Mouse (Mus musculus) brain, adult 2 months (tissue): ENCODE measurements around the gene Trim46.

Experiments
- DNase-seq: peaks from one replicate; pipeline ENCODE4 v3.0.0; 2011; ENCODE audit warnings: low read depth, low spot score

Gene Trim46

DNA sequence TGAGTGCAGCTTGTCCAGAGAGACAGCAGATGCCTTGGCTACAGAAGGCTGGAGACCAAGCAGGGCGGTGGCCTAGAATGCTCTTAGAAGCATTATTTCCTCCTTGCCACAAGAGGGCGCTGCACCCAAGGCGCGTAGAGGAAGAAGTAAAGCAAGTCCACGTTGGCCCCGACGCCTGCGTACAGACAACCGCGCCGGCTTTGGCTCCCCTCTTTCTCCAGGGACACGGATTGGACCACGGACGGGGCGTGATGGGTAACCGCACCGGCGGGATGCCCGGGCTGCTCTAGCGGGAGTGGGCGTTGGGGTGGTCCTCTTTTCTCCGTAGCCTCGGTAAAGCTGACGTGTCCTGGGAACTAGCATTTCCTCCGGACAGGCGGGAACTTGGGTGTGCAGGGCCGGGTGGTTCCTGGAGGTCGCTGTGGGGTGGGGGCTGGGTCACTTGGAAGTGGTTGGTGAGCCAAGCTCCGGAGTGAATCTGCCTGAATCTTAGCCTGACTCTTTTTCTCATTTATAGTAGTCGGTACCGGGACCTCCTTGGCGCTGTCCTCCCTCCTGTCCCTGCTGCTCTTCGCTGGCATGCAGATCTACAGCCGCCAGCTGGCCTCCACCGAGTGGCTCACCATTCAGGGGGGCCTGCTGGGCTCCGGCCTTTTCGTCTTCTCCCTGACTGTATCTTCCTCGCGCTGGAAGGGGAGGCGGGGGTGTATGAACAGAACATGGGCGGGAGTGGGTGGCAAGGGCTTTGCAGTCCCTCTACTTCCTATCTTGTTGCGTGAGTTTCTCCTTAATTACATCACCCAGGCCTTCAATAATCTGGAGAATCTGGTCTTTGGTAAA, at the start of gene Trim46:
TSS of gene Trim46 (minus strand) at position 49 of the 840 bp plus-strand sequence.
- peak; percentile 98 for DNase-seq

DNA sequence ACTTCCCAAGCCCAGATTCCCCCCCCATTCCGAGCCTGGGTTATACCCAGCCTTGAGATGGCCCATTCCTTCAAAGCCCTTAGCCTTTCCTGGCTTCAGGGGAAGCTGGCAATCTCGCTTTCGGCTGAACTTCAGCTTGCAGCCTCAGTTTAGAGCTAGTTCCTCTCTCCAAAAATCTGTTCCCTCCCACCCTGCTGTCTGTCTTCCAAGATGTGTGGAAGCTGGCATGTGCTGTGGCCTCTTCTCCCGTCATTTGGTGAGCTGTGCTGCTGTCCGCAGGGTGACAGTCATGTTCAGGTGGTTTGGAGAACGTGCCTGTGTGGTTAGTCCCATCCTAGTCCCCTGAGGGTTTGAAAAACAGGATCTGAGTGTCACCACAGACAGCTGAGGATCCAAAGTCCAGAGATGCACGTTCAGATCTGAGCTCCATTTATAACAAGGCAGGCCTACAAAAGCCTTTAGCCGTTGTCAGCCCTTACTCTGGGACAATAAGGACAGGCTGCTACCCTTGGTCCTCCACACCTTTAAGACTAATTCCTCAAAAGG, 49.6 kb upstream of the Trim46 start:
- DNase-seq, result no peak

DNA sequence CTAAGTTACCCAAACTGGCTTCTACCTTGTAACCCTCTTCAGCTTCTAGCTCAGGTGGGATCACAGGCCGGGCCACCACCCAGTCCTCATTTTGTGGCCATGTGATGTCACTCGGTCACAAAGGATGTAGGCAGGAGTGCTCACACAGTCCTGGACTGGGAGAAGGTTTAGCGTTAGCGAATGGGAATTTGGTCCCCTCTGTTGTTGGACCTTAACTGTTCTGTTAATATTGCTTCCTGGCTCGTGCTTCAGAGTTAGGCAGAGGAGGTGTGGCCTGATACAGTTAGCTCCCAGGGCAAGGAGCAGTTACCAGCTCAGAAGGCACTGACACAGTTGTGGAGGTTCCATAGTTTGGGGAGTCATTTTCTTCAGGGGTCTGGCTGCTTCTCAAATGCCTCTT, 48.1 kb upstream of the Trim46 start:
- DNase-seq, result no peak

DNA sequence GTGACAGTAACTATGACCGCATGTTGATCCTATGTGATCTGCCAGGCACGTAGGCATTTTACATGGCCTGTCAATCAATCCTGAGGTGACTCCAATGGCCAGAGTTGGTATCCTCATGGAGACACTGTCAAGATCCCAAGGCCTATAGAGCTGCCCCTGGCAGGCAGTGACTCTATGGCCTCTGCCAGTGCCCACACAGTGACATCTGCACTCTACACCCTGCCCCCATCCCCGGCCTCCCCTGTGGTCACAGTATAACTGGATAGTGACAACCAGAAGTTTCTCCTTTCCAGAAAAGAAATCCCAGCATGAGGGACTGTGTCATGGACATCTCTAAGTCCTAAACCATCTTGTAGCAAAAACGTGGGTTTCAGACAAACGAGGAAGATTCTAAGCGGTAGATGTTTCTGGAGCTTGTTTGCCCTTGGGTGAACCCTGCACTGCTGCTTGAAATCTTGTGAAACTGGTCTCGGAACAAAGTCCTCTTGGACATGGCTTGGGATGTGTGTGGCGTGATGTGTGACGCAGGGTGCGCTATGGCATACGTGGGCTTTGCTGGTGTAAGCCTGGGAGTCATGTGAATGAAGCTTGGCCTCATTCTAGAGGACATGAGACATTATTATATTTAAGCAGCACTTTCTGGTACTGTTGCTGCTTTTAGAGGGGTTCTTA, 47.3 kb upstream of the Trim46 start:
- DNase-seq, result no peak

DNA sequence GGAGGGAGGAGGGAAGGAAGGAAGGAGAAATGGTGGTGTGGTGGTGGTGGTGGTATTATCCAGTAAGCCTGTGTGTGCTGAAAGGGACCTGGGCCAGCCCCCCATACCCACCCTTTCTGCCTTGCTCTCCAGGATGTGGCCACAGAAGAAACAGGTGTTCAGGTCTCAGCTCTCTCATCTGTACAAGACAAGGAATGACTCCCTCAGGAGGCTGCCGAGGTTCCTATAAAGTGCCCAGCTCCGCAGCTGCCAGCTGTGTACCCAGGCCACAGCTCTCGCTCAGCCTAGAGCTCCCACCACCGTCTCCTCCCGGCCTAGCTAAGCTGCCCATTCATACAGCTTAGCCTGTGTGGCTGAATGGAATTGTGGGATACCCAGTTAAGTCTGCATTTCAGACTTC, 46.2 kb upstream of the Trim46 start:
- no peak for DNase-seq

DNA sequence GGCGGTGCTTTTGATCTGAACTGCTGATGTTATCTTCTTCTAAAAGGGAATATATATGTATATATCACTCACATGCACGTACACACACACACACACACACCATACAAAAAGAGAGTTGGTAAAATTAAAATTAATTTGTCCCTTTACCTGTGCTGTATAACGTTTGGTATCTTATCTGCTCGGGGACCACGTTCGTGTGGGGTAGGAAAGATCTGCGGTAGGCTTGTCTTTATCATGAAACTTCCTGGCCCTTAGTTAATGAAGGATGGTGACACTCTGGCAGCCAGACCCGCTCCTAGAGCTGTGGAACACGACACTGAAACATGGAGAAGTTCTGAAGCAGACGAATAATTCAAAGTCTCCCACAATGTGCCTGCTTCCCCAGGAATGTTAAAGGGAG, 45.8 kb upstream of the Trim46 start:
- DNase-seq, result no peak

DNA sequence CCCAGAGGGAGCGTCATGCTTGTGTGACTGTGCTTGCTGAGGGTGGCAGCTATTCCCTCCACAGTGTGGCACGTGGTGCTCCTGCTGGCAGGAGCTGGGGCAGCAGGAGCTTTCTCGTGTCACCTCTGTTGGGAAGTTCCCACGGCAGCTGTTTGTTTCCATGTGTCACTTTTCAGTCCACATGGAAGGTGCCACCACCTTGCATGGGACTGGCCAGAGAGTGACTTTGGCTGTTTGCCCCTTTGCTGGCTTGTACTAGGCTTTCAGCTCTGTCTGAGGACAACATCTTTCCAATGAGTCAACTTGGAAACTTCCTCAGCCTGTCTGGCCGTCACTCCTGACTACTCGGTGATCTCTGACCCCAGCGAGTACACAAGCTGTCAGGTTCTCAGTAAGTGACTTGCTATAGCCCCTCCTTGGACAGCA, 42.4 kb upstream of the Trim46 start:
- DNase-seq, result peak; percentile 47

DNA sequence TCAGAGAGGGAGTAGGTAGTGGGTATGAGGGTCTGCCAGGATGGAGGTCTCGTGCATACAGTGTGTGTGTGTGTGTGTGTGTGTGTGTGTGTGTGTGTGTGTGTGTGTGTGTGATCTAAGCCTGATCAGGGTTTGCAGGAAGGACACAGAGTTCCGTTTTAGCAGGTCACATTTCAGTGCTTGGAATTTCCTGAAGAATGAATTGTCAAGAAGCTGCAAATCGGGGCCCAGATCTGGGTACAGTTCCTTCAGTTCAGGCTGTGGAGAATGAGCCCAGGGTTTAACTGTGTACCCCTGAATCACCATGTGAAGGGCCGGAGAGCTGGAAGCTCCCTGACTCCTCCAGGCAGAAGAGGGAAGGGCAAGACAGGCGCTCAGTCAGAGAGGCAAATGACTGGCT, 41.2 kb upstream of the Trim46 start:
- DNase-seq, result no peak

DNA sequence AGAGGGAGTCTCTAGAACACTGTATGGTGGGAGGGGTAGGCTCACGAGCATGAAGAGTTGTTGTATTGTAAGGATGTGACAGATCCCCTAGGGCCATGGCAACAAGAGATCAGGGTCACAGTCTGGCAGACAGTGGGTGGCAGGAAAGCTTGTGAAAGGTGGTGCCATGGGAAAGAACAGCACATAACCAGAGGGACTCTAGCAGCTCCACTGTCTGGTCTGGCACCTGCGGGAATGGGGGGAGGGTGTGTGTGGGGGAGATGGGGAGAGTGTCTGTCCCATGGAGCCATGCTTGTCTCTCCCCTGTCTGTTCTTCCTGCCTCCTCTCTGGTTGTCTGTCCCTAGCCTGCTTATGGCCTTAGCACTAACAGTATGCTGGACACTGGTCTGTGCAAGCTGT, 39.4 kb upstream of the Trim46 start:
- DNase-seq, result no peak

DNA sequence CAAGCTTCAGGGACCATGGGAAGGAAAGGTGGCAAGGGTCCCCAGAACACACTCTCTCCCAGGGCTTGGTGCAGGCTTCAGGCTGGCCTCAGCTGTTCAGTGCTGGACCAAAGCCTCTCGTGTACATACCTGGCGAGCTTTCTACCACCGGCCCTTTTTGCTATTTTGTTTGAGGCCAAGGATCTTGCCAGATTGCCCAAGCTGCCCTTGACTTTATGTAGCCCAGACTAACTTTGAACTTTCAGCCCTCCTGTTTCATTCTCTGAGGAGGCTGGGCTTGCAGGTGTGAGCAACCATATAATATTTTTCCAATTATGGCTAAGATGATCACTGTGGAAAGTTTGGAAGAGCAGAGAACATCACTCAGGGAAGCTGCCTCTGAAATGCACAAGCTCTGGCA, 38.2 kb upstream of the Trim46 start:
- no peak for DNase-seq

DNA sequence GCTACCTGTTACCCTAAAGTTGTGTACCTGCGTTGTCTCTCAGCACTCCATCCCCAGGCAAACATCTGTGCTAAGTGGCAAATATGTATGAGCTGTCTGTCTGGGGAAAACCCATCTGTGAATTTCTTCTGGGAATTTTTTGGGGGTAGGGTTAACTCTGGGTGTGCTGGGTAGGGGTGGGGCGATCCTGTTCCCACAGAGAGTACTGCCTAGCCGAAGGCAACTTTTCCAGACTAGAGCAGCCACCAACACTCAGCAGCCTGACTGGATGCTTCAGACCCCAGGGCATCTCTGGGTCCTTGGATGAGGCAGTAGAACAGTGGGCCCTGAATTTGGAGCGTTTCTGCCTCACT, 36.2 kb upstream of the Trim46 start:
- DNase-seq, result no peak

DNA sequence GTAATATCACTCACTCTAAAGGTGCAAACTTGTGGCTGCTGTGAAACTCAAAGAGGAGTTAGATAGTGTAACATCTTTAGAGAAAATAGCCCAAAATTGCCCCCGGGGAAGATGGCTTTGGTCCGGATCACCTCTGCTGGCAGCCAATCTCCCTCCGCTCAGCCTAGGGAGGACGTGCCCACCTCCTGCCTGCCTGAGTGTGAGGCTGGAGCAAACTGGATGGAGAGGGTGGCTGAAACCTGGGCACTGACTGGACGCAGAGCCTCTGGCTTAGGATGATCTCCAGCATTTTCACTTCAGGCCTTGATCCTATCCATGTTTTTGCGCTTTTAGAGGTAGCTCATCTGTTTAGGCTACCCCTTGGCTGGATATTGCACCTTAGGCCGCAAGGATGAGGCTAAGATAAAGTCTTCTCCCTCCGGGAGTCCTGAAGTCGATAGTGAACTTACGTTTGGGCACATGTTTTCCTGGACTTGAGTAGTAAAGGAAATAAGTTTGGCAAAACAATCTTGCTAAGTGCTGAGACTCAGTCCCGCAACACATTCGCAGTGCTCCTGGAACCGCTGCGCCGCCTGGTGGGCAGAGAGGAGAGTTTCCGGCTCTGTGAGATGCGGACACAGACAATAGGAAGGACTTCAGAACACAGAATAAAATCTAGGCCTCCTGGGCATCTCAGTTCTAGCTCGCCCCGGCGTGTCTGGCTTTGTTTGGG, 35.6 kb upstream of the Trim46 start:
- DNase-seq, result peak; percentile 90

DNA sequence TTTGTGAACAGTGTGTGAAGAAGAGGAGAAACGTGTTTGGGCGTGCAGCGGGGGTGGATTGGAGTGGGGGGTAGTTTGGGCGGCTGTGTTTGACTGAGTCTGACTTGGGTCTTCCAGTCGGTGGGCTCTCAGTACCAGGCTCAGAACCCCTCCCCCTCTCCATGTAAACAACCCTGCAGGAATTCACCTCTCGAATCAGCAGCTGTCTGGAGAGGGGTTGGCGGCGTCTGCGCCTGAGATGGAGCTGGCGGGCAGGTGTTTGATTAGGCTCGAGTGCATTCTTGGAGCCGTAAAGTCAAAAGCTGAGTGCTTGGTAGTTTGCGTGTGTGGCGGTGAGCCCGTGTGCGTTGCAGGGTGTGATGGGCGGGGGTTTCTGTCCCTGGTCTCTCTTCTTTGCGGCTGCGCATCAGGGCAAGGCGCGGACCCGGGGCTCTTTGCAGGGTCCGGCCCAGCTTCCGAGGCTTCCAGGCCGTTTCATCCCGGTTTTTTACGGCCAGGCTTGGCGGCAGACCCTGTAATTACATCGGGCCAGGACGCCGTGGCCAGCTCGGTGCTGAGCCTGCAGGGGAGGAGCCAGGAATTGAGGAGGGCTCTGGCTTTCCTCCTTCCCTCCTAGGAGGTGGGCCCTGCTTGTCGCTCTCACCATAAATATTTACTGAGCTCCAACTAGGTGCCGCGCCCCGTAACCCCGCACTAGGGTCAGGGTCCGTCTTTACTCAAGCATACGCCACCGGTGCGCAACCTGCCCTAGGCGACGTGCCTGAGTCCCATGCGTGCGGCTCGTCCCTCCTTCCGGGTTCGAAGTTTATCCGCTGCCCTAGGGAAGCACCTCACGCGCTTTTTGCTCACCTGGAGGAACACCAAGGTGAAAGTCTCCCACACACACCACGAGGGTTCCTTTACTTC, 34.8 kb upstream of the Trim46 start, which contains the start of gene Efna1:
TSS of gene Efna1 (minus strand) at position 537 of the 906 bp plus-strand sequence.
- DNase-seq, result peak; percentile 69

DNA sequence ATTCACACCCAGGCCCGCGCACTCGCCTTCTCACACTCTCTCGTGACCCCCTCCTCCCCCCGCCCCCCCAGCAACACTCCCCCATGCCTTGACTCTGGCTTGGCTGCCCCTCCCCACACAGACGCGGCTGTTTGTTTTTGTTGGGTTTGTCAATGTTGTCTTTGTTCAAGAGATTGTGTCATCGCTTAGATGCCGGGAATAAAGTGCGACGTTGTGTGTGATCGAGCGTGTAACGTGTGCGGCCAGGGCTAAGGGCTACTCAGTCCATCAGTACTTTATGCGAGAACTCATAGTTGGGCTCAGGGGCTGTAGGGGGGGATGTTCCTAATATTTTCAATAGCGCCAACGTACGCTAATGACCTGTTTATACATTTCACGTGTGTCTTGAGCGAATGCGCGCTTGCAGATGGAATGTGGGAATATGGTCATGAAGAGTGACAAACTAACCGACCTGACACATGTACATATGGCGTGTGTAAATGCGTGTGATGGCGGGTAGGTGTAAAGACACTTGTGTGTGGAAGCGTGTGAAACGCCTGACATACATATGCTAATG, 34.0 kb upstream of the Trim46 start:
- peak; percentile 89 for DNase-seq

DNA sequence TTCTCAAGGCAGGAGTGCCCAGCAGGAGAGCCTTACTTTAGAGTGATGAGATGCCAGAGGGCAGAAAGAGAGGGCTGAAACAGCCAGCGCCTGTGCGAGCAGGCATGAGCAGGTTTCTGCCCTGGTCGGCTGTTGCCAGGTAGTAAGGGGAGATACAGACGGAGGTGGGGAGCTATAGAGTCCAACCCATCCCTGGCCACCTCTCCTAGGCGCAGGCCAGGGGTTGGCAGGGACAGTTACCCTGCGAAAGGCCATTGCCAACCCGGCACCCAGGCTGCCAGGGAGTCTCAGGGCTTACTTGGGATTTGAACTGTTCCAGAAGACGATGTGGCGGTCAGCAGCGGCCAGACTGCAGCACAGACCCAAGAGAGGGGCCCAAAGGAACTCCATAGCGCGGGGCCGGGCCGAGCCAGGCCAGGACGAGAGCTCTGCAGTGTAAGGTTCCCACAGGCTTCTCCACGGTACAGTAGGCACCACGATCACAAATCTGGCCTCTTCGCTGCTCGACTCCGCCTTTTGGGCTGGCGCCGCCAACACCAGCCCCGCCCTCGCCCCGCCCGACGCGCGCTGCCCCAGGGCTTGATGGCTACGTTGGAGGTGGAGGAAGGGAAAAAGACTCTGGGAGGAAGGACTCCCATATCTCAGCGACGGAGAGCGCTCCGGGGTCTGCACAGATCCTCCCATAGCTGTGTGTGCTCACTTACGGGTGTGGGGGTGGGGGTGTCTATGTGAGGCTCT, 33.2 kb upstream of the Trim46 start:
- peak; percentile 95 for DNase-seq

DNA sequence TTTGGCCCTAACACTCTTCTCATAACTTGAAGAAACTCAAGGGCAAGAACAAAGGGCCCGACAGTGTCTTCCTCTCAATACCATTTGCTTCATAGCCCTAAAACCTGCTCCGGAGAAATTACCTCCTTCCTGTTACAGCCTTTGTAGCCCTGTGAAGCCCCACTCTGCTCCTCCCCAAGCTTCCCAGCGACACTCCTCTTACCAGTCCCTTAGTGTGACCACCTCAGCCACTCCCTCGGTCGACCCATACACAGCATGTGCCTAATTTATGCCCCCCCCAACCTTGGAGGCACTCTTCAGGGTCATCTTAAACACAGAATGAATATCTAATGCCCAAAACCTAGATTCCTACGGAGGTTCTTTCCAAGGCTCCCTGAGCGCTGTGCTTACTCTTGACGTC, 32.5 kb upstream of the Trim46 start:
- DNase-seq, result no peak

DNA sequence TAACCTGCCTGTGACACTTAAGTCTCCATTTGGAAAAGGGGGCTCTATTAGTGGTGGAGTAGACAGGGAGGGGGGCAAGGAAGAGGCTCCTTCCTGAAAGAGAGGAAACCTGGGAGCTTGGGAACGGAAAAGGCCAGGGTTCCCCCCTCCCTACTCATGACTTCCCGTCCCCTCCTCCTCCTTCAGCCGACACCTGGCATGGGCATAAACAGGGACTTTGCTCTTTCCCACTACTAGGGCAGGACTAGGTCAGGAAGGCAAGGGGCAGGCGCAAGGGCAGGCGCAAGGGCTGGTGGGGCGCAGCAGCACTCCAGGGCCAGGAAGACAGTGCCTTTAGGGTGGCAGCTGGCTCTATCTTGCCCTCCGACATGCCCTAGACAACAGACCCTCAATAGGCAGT, 32.0 kb upstream of the Trim46 start:
- DNase-seq, result no peak

DNA sequence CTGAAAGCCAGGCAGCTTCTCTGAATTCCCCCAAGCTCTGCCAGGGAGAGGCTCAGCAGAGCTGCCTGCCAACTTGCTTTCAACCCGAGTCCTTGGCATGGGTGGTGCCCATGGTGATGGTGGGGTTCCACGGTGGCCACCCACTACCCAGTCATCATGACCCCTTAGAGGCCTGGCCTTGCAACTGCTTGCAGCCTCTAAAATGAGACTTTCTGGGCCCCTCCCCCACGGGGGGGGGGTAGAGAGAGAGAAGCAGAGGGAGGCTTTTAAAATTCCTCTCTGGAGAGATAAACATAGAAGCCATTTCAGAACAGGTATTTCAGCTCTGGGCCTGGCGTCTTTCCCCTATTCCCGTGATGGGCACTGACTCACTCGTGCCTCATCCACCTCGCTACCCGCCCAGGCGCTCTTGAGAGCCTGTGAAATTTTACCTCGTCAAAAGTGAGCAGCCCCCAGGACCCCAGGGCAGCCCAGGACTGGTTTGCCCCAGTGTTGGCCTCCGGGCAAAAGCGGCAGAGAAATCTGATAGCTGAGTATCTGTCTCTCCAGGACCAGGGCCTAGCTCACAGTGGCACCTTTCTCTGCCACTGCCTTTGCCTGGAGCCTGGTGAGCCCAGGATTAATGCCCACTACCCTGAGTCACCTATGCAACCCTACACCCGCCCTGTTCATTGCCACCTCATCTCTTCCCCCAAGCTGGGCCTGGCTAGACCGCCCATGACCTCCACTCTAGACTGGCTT, 31.3 kb upstream of the Trim46 start:
- DNase-seq, result peak; percentile 50

DNA sequence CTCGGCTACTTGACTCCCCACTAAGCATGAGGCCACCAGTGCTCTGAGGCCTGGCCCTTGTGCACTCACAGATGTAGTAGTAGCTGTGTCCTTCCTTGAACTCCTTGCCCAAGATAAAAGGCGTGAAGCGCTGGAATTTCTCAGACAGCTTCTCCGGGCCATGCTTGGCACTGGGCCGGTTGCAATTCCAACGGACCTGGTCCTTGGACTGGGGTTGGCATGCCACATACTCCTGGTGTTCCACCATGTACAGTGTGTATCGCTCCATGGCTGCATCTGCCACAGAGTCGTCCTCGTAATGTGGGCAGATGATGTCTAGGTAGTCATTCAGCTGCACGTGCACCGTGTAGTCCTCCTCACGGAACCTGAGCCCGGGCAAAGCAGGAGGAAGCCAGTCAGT, 30.0 kb upstream of the Trim46 start:
- no peak for DNase-seq
